ENCODE assay signal across 11 mouse cellular contexts in genomic region chr10:77164041-77164436, GRCm38 (mm10). TPM values are rescaled to one million over a fixed set of nuclear protein-coding genes. Genes with fewer than 3 reads are reported as not detected.
A peak's percentile ranks its signal among the peaks of the same experiment; 100 is the strongest.
DNase-seq lines count a peak whose midpoint lies in the region; ATAC-seq and TF ChIP-seq lines count a peak whose summit lies in the region.
"Had no signal": no experiment of that assay in that cellular context is flagged by ENCODE, and none has a peak within 500 bp of the region (broad histone marks: within the 10 kb centered on the region; RNA-seq: fewer than 3 reads in every experiment).

No protein-coding gene starts in this region.

- no peaks in the 10 kb centered on the region for H3K36me3 ChIP-seq in heart, embryonic 14.5 days (ENCODE audit: control insufficient read depth, insufficient read depth, low read length)
- H3K36me3 ChIP-seq in lung, embryonic 16.5 days (ENCODE audit: control insufficient read depth, insufficient read depth, low read length) = no peaks in the 10 kb centered on the region
- H3K36me3 ChIP-seq in embryonic facial prominence, embryonic 14.5 days (ENCODE audit: control insufficient read depth, insufficient read depth, low read length) = no peaks in the 10 kb centered on the region
- H3K36me3 ChIP-seq in limb, embryonic 14.5 days (ENCODE audit: control insufficient read depth, insufficient read depth, low read length) = no peaks in the 10 kb centered on the region

- DNase-seq in heart, postnatal 25 days (ENCODE audit: low spot score) = no peak
- DNase-seq in lung, adult 18-20 months = no peak
- no peak for DNase-seq in embryonic facial prominence, embryonic 14.5 days (ENCODE audit: low spot score)
- DNase-seq in limb, embryonic 14.5 days (ENCODE audit: low spot score) = no peak
- no peak for DNase-seq in right cerebral cortex, adult 2 months (ENCODE audit: low spot score in 2 of 2)
- no peak for DNase-seq in layer of hippocampus, postnatal 14 days (ENCODE audit: low spot score in 2 of 2)
- DNase-seq: cerebellum, postnatal 36 days; kidney, adult 2 months had no signal

- ATAC-seq in heart, embryonic 14.5 days (ENCODE audit: insufficient number of reproducible peaks, insufficient read depth, low FRiP score, low read depth) = no peak
- no peak for ATAC-seq in lung, embryonic 16.5 days (ENCODE audit: low read depth)
- ATAC-seq in embryonic facial prominence, embryonic 14.5 days (ENCODE audit: low read depth) = no peak
- ATAC-seq in limb, embryonic 14.5 days (ENCODE audit: low FRiP score, low read depth) = no peak

- TF ChIP-seq POLR2A in limb, embryonic 14.5 days (IDR thresholded peaks at IDR 0.05; ENCODE audit: borderline replicate concordance, extremely low read depth, insufficient read depth, insufficient read length) = no peak

- H3K4me1 ChIP-seq in heart, embryonic 14.5 days (ENCODE audit: control insufficient read depth in 2 of 2, insufficient read depth in 2 of 2, low read length in 2 of 2) = peaks cover 25 to 50% of the 10 kb centered on the region in 2 experiments
- H3K4me1 ChIP-seq in lung, embryonic 16.5 days (replicated peaks; ENCODE audit: control insufficient read depth, insufficient read depth, low read length) = peaks cover 19% of the 10 kb centered on the region
- peaks cover 23% of the 10 kb centered on the region for H3K4me1 ChIP-seq in embryonic facial prominence, embryonic 14.5 days (ENCODE audit: control insufficient read depth, insufficient read depth, low read length)
- H3K4me1 ChIP-seq in limb, embryonic 14.5 days (ENCODE audit: control insufficient read depth, insufficient read depth, low read length) = peaks cover 12% of the 10 kb centered on the region; the same call in 1 of the 2 replicates

- peak overlapping the region; percentile 91 for H3K4me2 ChIP-seq in heart, embryonic 14.5 days (ENCODE audit: low read length)
- H3K4me2 ChIP-seq in lung, embryonic 16.5 days (ENCODE audit: low read depth, low read length) = peak overlapping the region; percentile 70
- H3K4me2 ChIP-seq in embryonic facial prominence, embryonic 14.5 days (ENCODE audit: low read depth, low read length) = peak overlapping the region; percentile 87
- peak overlapping the region; percentile 94; the same call in 1 of the 2 replicates for H3K4me2 ChIP-seq in limb, embryonic 14.5 days (replicated peaks; ENCODE audit: low read depth, low read length, severe bottlenecking)

- peak overlapping the region; percentile 0 to 64; a peak in 3 of 4 replicates for H3K4me3 ChIP-seq in heart, embryonic 14.5 days (ENCODE audit: control insufficient read depth in 1 of 2, insufficient read depth in 1 of 2, low read depth in 1 of 2, low read length in 2 of 2)
- H3K4me3 ChIP-seq in lung, embryonic 16.5 days (ENCODE audit: low read length) = peak overlapping the region; percentile 65
- H3K4me3 ChIP-seq in embryonic facial prominence, embryonic 14.5 days (ENCODE audit: low read depth, low read length) = 0 out of 2 replicates have a peak overlapping the region, but pooled peaks have one; percentile 51
- no peak overlapping the region for H3K4me3 ChIP-seq in limb, embryonic 14.5 days (replicated peaks; ENCODE audit: low read length)
- H3K4me3 ChIP-seq: left cerebral cortex, adult 2 months had no signal

- WGBS in heart, embryonic 14.5 days = 58% methylated on average over 5 of the region's 5 CpGs
- 32% methylated on average over 5 of the region's 5 CpGs for WGBS in lung, embryonic 16.5 days
- whole genome bisulfite sequencing in embryonic facial prominence, embryonic 14.5 days = 28% methylated on average over 5 of the region's 5 CpGs
- 31% methylated on average over 5 of the region's 5 CpGs for WGBS in limb, embryonic 14.5 days

- H3K9me3 ChIP-seq in heart, embryonic 14.5 days (ENCODE audit: control insufficient read depth, low read length) = no peaks in the 10 kb centered on the region
- no peaks in the 10 kb centered on the region for H3K9me3 ChIP-seq in lung, embryonic 16.5 days (ENCODE audit: control insufficient read depth, low read length)
- H3K9me3 ChIP-seq in embryonic facial prominence, embryonic 14.5 days (ENCODE audit: control insufficient read depth, low read length) = no peaks in the 10 kb centered on the region
- no peaks in the 10 kb centered on the region for H3K9me3 ChIP-seq in limb, embryonic 14.5 days (ENCODE audit: control insufficient read depth, low read length)

- peak overlapping the region; percentile 44; the same call in 1 of the 2 replicates for H3K9ac ChIP-seq in heart, embryonic 14.5 days (ENCODE audit: low read length)
- peak overlapping the region; percentile 10; the same call in 1 of the 2 replicates for H3K9ac ChIP-seq in lung, embryonic 16.5 days (ENCODE audit: low read length)
- no peak overlapping the region for H3K9ac ChIP-seq in embryonic facial prominence, embryonic 14.5 days (ENCODE audit: low read depth, low read length)
- no peak overlapping the region for H3K9ac ChIP-seq in limb, embryonic 14.5 days (ENCODE audit: low read depth, low read length, severe bottlenecking)

- intact Hi-C loops in heart, postnatal 25 days (cut with DNase I) = no loop called here

- no peak overlapping the region for H3K27ac ChIP-seq in heart, embryonic 14.5 days (replicated peaks in 1 of 2; ENCODE audit: control insufficient read depth in 1 of 2, insufficient read depth in 1 of 2, low read depth in 2 of 2, low read length in 2 of 2)
- peak overlapping the region; percentile 28 for H3K27ac ChIP-seq in lung, embryonic 16.5 days (ENCODE audit: low read length)
- H3K27ac ChIP-seq in embryonic facial prominence, embryonic 14.5 days (replicated peaks; ENCODE audit: low read depth, low read length) = 0 out of 2 replicates have a peak overlapping the region, but pooled peaks have one; percentile 21
- H3K27ac ChIP-seq in limb, embryonic 14.5 days (replicated peaks; ENCODE audit: low read depth, low read length) = no peak overlapping the region
- H3K27ac ChIP-seq: left cerebral cortex, adult 2 months had no signal

- no peaks in the 10 kb centered on the region for H3K27me3 ChIP-seq in heart, embryonic 14.5 days (ENCODE audit: control insufficient read depth, insufficient read depth, low read length)
- H3K27me3 ChIP-seq in lung, embryonic 16.5 days (ENCODE audit: control insufficient read depth, insufficient read depth, low read depth, low read length) = peaks cover 20% of the 10 kb centered on the region
- H3K27me3 ChIP-seq in embryonic facial prominence, embryonic 14.5 days (replicated peaks; ENCODE audit: control insufficient read depth, insufficient read depth, low read length) = peaks cover 22% of the 10 kb centered on the region
- 0 out of 2 replicates have a peak, but pooled peaks cover 4% of the 10 kb centered on the region for H3K27me3 ChIP-seq in limb, embryonic 14.5 days (ENCODE audit: control insufficient read depth, insufficient read depth, low read length)

RNA-seq across cellular contexts. Expression of gene Col18a1, which starts 2.3 kb away (rescaled TPM):
- 93.5 and 102 TPM in 2 replicates for polyA plus RNA-seq in heart, embryonic 14.5 days (2014; fragmentation: Nextera tagmentation; extraction: Ambion mirVana)
- 10 to 100 TPM; 13.0 to 15.3 TPM for total RNA-seq in heart, postnatal 25 days (2021)
- polyA plus RNA-seq in lung, embryonic 16.5 days (2015; fragmentation: Nextera tagmentation; extraction: Ambion mirVana) = 298 and 315 TPM in 2 replicates
- 77.8 and 94.5 TPM in 2 replicates for polyA plus RNA-seq in embryonic facial prominence, embryonic 14.5 days (2014; fragmentation: Nextera tagmentation; extraction: Ambion mirVana)
- 66.4 and 75.0 TPM in 2 replicates for polyA plus RNA-seq in limb, embryonic 14.5 days (2012; rRNA removed)
- 77.8 and 80.2 TPM in 2 replicates for polyA plus RNA-seq in limb, embryonic 14.5 days (2014; fragmentation: Nextera tagmentation; extraction: Ambion mirVana)
- 1 to 10 TPM; 7.3 to 9.8 TPM for total RNA-seq in layer of hippocampus, postnatal 14 days (2021)

Comparison
In these comparisons a context has a peak if more than half of its experiments do, and no peak if none do; other contexts are left out.
1. H3K27ac ChIP-seq: peak in lung, embryonic 16.5 days (single experiment) and embryonic facial prominence, embryonic 14.5 days (single experiment); none in heart, embryonic 14.5 days (0 of 2) and limb, embryonic 14.5 days (single experiment).
2. H3K9ac ChIP-seq: peak in heart, embryonic 14.5 days (single experiment) and lung, embryonic 16.5 days (single experiment); none in embryonic facial prominence, embryonic 14.5 days (single experiment) and limb, embryonic 14.5 days (single experiment).
3. Peak in every context shown above with its lines, with median percentiles within 50 percentile points of each other: H3K4me2 ChIP-seq.